In the genomic region with DNA sequence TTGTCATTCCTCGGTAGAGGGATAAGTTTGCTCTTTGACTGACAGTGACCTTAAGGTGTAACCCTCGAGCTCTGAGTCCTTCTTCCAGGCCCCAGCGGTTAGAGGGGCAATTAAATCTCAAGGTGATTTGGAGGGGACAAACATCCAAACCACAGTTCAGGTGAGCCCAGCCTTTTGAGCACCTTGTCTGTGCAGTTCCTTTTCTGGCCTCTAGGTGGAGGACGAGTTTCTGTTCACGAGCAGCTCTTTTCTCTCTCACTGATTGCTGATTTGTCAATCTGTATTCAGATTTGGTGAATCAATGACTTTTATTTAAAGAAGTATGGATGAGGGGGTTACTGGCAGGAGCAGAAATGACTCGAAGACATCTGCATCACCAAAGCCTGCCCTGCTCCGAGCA, we compare ENCODE assay signal across 8 mouse cellular contexts.
DNase-seq lines count a peak whose midpoint lies in the region.

No protein-coding gene starts in this region.

- peak; percentile 7 to 27 for DNase-seq in heart, postnatal 14 days
- no peak for DNase-seq in heart, adult 9 months (ENCODE audit: low spot score in 2 of 2)
- DNase-seq in urinary bladder, postnatal 14 days (ENCODE audit: low spot score), result peak; percentile 30
- no peak for DNase-seq in urinary bladder, adult 2 months (ENCODE audit: low spot score)
- peak; percentile 71 to 76 for DNase-seq in cerebellum, postnatal 14 days
- DNase-seq in left cerebral cortex, adult 18-20 months (ENCODE audit: low spot score in 2 of 2), result peak; percentile 38 to 65
- DNase-seq in right cerebral cortex, postnatal 4 days, result peak; percentile 32
- DNase-seq in Muller cell, postnatal 12 days (ENCODE audit: inconsistent ontology term), result no peak

- intact Hi-C loops in heart, postnatal 14 days (cut with DNase I), result loop anchor here (5.0 kb wide), 1 partner anchor 737 kb away; a partner anchor contains a TSS

Comparison
In these comparisons a context has a peak if more than half of its experiments do, and no peak if none do; other contexts are left out.
1. DNase-seq: peak in heart, postnatal 14 days (2 of 2), urinary bladder, postnatal 14 days (single experiment), cerebellum, postnatal 14 days (2 of 2), left cerebral cortex, adult 18-20 months (2 of 2) and right cerebral cortex, postnatal 4 days (single experiment); none in heart, adult 9 months (0 of 2), urinary bladder, adult 2 months (single experiment) and Muller cell, postnatal 12 days (single experiment).